Mouse (Mus musculus) brown adipose tissue, adult 24 weeks (tissue): Measurements from ENCODE around the gene Camkk2. TPM values are rescaled to one million over a fixed set of nuclear protein-coding genes. Genes with fewer than 3 reads are reported as not detected.

Experiments
- H3K27ac ChIP-seq: fragments of 200-500 bp; replicated peaks from 2 replicates; pipeline ENCODE4 v1.5.1; 2012; ENCODE audit warnings: low read depth, mild to moderate bottlenecking, low read length
- H3K4me1 ChIP-seq: fragments of 200-500 bp; 2 replicates; pipeline ENCODE4 v1.6.1; 2012; ENCODE audit warnings: low read length, mixed read lengths; ENCODE audit not compliant: control insufficient read depth, insufficient read depth, insufficient read length
- H3K4me3 ChIP-seq: fragments of 200-500 bp; 2 replicates; pipeline ENCODE4 v1.5.1; 2012; ENCODE audit warnings: low read depth, mild to moderate bottlenecking, low read length, moderate library complexity; ENCODE audit not compliant: insufficient read depth
- polyA plus RNA-seq: library from polyadenylated mRNA; stranded (reverse); fragments of >200 nt; gene quantifications from 2 replicates; pipeline ENCODE4 v1.2.4, GENCODE M21; 2012; ENCODE audit not compliant: missing spikeins, insufficient read depth, insufficient read length

Gene Camkk2
- polyA plus RNA-seq, 1 experiment, result 9.4 TPM

- no peaks in the 10 kb centered on the region for H3K4me1 ChIP-seq
- H3K4me3 ChIP-seq, result no peak overlapping the region
- no peak overlapping the region for H3K27ac ChIP-seq
These were observed 19.6 kb upstream of the Camkk2 start for GRCm38 (mm10) chr5:122798557-122799378.

GRCm38 (mm10) chr5:122797866-122798265 lies 18.7 kb upstream of the Camkk2 start:
- Histone ChIP-seq H3K27ac (no peak overlapping the region), H3K4me3 (no peak overlapping the region), H3K4me1 (no peaks in the 10 kb centered on the region)

GRCm38 (mm10) chr5:122788696-122789095 lies 9.5 kb upstream of the Camkk2 start:
- Histone ChIP-seq H3K4me3 (no peak overlapping the region), H3K27ac (no peak overlapping the region), H3K4me1 (no peaks in the 10 kb centered on the region)

GRCm38 (mm10) chr5:122786035-122786819 lies 7.0 kb upstream of the Camkk2 start:
- H3K4me3 ChIP-seq, result no peak overlapping the region
- H3K4me1 ChIP-seq, result no peaks in the 10 kb centered on the region
- H3K27ac ChIP-seq, result no peak overlapping the region

- H3K4me1 ChIP-seq, result no peaks in the 10 kb centered on the region
- H3K27ac ChIP-seq, result no peak overlapping the region
- no peak overlapping the region for H3K4me3 ChIP-seq
These were observed 4.7 kb upstream of the Camkk2 start for GRCm38 (mm10) chr5:122783726-122784406.

- H3K4me3 ChIP-seq, result no peak overlapping the region
- no peak overlapping the region for H3K27ac ChIP-seq
- no peaks in the 10 kb centered on the region for H3K4me1 ChIP-seq
These were observed 2.9 kb upstream of the Camkk2 start for GRCm38 (mm10) chr5:122782066-122782465.

- Histone ChIP-seq H3K27ac (no peak overlapping the region), H3K4me1 (no peaks in the 10 kb centered on the region), H3K4me3 (no peak overlapping the region)
These were observed 1.7 kb upstream of the Camkk2 start for GRCm38 (mm10) chr5:122780791-122781432.

- no peak overlapping the region for H3K27ac ChIP-seq
- peaks cover 2% of the 10 kb centered on the region; the same call in 1 of the 2 replicates for H3K4me1 ChIP-seq
- H3K4me3 ChIP-seq, result peak overlapping the region; percentile 81
These were observed 680 bp downstream of the Camkk2 start for GRCm38 (mm10) chr5:122778231-122779226.

- H3K4me1 ChIP-seq, result peaks cover 2% of the 10 kb centered on the region; the same call in 1 of the 2 replicates
These were observed 1.9 kb downstream of the Camkk2 start for GRCm38 (mm10) chr5:122777322-122777721.

GRCm38 (mm10) chr5:122775646-122776286 lies 3.4 kb downstream of the Camkk2 start:
- Histone ChIP-seq H3K4me3 (no peak overlapping the region), H3K27ac (no peak overlapping the region)

More at GRCm38 (mm10) chr5:122777322-122777721, 1.9 kb downstream of the Camkk2 start:
- Histone ChIP-seq H3K4me3 (no peak overlapping the region), H3K27ac (no peak overlapping the region)

GRCm38 (mm10) chr5:122774743-122775611 lies 4.2 kb downstream of the Camkk2 start:
- peaks cover 10% of the 10 kb centered on the region for H3K4me1 ChIP-seq
- no peak overlapping the region for H3K27ac ChIP-seq
- no peak overlapping the region for H3K4me3 ChIP-seq

More at GRCm38 (mm10) chr5:122775646-122776286, 3.4 kb downstream of the Camkk2 start:
- peaks cover 5% of the 10 kb centered on the region; the same call in 1 of the 2 replicates for H3K4me1 ChIP-seq

- no peak overlapping the region for H3K27ac ChIP-seq
- H3K4me3 ChIP-seq, result no peak overlapping the region
- peaks cover 15% of the 10 kb centered on the region for H3K4me1 ChIP-seq
These were observed 5.5 kb downstream of the Camkk2 start for GRCm38 (mm10) chr5:122773756-122774155.

GRCm38 (mm10) chr5:122771428-122771827 lies 7.8 kb downstream of the Camkk2 start:
- H3K4me3 ChIP-seq, result no peak overlapping the region
- no peak overlapping the region for H3K27ac ChIP-seq
- H3K4me1 ChIP-seq, result peaks cover 15% of the 10 kb centered on the region
